Mouse (Mus musculus) ZHBTc4 (cell line): Measurements from ENCODE around the gene Mmp2.

Source experiments
- DNase-seq: peaks from one replicate; pipeline ENCODE4 v3.0.0-alpha.2; 2011; ENCODE audit warnings: low read depth, low spot score

Mmp2 gene

DNA sequence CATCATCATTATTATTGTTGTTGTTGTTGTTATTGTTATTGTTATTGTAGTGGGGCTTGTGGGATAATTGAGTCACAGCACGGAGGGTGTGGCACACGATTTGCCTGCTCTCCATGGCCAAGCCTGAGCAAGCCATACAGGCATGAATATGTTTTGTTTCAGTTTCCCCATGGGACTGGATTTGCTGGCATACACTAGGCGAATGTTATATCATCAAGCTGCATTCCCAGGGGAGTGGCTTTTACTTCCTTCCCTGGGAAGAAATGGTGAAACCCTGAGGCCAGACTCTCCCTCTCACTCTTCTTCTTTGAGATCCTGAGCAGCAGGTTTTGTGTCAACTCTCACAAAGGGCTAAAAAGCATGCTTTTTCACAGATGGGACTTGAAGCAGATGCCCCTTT, 11.5 kb downstream of the Mmp2 start:
- no peak for DNase-seq

GRCm38 (mm10) chr8:92839161-92839560, 12.1 kb downstream of the Mmp2 start:
- no peak for DNase-seq

- DNase-seq: no peak
Measured at GRCm38 (mm10) chr8:92839876-92840275, 12.8 kb downstream of the Mmp2 start.

- no peak for DNase-seq
Measured at GRCm38 (mm10) chr8:92846684-92847083, 19.6 kb downstream of the Mmp2 start.

- no peak for DNase-seq
Measured at GRCm38 (mm10) chr8:92847299-92847698, 20.2 kb downstream of the Mmp2 start.

DNA sequence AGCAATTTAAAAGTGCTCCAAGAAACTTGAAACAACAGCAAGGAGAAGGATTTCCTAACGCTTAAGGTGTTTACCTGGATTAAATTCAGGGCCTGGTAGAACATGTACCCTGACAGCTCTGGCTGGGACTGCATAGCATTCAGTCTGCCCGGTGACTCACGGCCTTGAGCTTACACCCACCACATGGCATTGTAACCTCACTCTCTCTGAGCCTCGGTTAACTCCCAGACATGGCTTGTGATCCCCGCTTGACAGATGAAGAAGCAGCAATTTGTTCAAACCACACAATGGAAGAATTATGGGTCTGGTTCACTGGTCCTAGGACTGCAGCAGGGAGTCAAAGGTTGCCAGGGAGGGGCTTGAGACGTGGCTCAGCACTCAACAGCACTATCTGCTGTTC, 22.2 kb downstream of the Mmp2 start:
- DNase-seq: peak; percentile 9

GRCm38 (mm10) chr8:92850239-92850638, 23.1 kb downstream of the Mmp2 start:
- DNase-seq: no peak

DNA sequence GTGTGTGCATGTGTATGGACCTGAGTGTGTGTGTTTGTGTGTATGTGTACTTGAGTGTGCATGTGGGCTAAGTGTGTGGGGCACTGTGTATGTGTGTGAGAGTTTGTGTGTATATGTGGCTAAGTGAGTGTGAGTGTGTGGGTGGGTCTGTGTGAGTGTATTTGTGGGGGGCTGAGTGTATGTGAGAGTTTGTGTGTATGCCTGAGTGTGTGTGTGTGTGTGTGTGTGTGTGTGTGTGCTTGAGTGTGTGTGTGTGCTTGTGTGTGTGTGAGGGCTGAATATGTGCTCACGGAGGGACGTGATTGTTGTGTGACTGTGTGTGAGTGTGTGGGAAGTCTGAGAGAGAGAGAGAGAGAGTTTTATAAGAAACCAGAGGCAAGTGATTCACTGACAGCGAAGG, 24.3 kb downstream of the Mmp2 start:
- no peak for DNase-seq

- DNase-seq: no peak
Measured at GRCm38 (mm10) chr8:92853188-92853983, 26.3 kb downstream of the Mmp2 start.

GRCm38 (mm10) chr8:92854673-92855072, 27.6 kb downstream of the Mmp2 start:
- no peak for DNase-seq

DNA sequence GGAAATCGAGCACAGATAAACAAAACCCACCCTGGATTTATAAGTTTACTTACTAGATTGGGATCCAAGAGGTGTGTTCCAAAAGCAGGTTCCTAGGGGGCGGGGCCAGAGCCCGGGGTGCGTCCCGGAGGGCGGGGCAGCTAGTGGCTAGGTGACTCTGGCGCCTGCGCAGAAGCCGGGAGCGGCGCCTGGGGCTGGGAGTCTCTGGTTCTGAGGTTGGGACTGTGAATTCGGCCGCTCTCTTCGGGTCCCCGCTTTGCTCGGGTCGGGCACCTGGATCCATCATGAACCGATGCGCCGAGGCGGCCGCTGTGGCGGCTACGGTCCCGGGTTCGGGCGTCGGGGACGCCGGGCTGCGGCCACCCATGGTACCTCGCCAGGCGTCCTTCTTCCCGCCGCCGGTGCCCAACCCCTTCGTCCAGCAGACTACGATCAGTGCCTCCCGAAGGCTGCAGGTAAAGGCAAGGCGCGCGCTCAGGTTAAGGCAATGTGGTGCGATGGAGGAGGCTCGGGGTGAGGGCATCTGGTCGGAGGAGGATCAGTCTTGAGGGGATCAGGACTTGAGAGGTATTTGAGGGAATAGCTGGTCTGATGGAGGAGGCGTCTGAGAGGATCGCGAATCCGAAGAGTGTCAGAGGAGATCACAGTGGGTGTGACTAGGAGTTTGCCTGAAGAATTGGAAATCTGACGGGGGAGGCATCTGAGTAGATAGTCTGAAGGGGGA, 28.2 kb downstream of the Mmp2 start, which contains the start of gene Lpcat2:
Gene Lpcat2 (plus strand): TSS at position 169 of the 724 bp plus-strand sequence.
- DNase-seq: peak; percentile 89

DNA sequence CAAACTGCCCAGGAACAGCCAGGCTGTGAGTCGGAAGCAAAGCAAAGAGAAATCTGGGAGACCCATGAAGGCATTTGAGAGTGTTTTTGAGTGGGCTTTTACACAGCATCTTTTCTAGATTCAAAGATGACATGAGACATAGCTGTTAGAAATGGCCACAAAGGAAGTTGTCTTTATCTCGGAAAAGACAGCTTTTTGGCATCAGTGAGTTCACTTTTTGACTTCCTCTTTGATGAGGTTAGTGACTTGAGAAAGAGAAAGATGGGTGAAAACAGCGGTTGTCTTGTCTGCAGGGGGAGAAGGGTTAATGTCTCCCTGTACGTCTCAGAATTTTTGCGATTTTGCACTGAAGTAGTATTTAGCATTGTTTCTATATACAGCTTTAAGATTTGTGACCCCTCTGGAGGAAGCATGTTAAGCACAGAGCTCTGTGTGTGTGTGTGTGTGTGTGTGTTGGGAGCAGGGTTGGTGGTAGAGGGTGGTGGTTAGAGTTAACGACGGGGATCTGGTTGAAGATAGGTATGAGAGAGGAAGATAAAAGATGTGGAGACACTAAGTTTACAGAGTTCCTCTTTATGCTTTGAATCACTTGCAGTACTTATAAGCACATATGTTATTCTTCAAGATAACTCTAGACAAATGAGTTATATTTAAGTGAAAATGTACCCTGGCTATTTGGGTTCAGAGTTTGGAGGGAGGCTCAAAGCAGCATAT, 29.3 kb downstream of the Mmp2 start:
- DNase-seq: no peak

GRCm38 (mm10) chr8:92858475-92859182, 31.5 kb downstream of the Mmp2 start:
- DNase-seq: no peak

DNA sequence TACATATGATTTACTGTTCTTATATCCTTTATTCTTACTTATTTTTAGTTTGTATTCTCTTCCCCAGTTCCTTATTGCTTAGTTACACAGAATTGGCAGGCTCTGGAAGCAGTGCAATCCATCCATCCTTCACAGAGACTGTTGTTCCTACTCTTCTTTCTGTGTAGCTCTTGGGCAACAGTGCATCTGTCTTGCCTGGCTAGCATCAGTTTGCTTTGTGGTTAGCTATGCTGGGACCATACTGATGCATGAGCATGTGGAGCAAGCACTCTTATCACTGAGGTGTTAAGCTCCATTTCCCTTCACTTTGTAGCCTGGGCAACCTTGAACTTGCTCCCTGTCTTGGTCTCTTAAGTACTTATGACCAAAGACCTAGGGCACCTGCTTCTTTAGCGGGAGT, 34.9 kb downstream of the Mmp2 start:
- no peak for DNase-seq

- no peak for DNase-seq
Measured at GRCm38 (mm10) chr8:92870281-92870680, 43.2 kb downstream of the Mmp2 start.

- no peak for DNase-seq
Measured at GRCm38 (mm10) chr8:92872063-92872759, 45.1 kb downstream of the Mmp2 start.

GRCm38 (mm10) chr8:92875795-92876194, 48.7 kb downstream of the Mmp2 start:
- DNase-seq: no peak

GRCm38 (mm10) chr8:92881247-92881646, 54.2 kb downstream of the Mmp2 start:
- DNase-seq: no peak

GRCm38 (mm10) chr8:92883771-92884170, 56.7 kb downstream of the Mmp2 start:
- DNase-seq: no peak

- DNase-seq: peak; percentile 81
Measured at GRCm38 (mm10) chr8:92892216-92892615, 65.1 kb downstream of the Mmp2 start.

DNA sequence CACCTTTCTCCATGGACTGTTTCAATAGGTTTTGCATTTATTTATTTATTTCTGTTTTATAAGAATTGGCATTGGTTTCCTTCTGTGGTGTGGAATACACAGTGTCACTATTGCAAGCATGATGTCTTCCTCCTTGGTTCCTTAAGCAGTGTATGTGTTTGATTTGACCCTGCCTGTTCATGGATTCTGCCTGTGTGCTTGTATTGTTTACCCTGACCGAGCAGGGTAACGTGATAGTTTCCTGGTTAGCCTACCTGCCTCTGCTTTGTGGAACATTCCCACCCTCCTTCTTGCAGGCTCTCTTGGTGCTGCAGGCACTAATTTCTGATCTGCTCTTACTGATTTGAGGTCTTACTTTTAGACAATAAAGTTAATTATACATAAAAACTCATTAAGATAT, 66.8 kb downstream of the Mmp2 start:
- no peak for DNase-seq
